ENCODE assay signal across 32 mouse cellular contexts in genomic region chr11:45639236-45639635, GRCm38 (mm10).
DNase-seq lines count a peak whose midpoint lies in the region; ATAC-seq and TF ChIP-seq lines count a peak whose summit lies in the region.
"Had no signal": no experiment of that assay in that cellular context is flagged by ENCODE, and none has a peak within 500 bp of the region (broad histone marks: within the 10 kb centered on the region; RNA-seq: fewer than 3 reads in every experiment).

No protein-coding gene starts in this region.

- no peaks in the 10 kb centered on the region for H3K27me3 ChIP-seq in liver, postnatal 0 days (ENCODE audit: insufficient read depth, low read length)
- no peaks in the 10 kb centered on the region for H3K27me3 ChIP-seq in thymus, adult 2 months (ENCODE audit: control insufficient read depth, insufficient read depth, low read length)
- H3K27me3 ChIP-seq in stomach, postnatal 0 days (ENCODE audit: control insufficient read depth, insufficient read depth, low read length): no peaks in the 10 kb centered on the region
- H3K27me3 ChIP-seq: forebrain, embryonic 13.5 days; heart, embryonic 12.5 days; hindbrain, embryonic 15.5 days; limb, embryonic 15.5 days; neural tube, embryonic 15.5 days; stomach, embryonic 15.5 days had no signal

- 59% methylated on average over 6 of the region's 6 CpGs for WGBS in liver, postnatal 0 days (ENCODE audit: insufficient replicate concordance)
- WGBS in thymus, adult 2 months: 87% methylated on average over 6 of the region's 6 CpGs
- 53% methylated on average over 6 of the region's 6 CpGs for WGBS in stomach, postnatal 0 days

- DNase-seq in frontal cortex, postnatal 10 days (ENCODE audit: low spot score in 2 of 2): no peak
- no peak for DNase-seq in liver, postnatal 0 days
- no peak for DNase-seq in liver
- peak; percentile 11 for DNase-seq in thymus, postnatal 4 days
- no peak for DNase-seq in thymus, adult 2 months
- no peak for DNase-seq in stomach, postnatal 0 days (ENCODE audit: low spot score)
- no peak for DNase-seq in cerebellum, adult 9-11 months
- DNase-seq: adrenal gland, postnatal 36 days; cerebellum, adult 8-10 months; cerebellum, postnatal 36 days; gastrocnemius, postnatal 25 days; heart, adult 18-20 months; kidney, adult 2 months; kidney, postnatal 4 days; layer of hippocampus, postnatal 36 days; left cerebral cortex, postnatal 4 days; lung, postnatal 10 days; retina, postnatal 1 day; right cerebral cortex, postnatal 14 days; thymus, postnatal 25 days had no signal

- no peak overlapping the region for H3K4me2 ChIP-seq in liver, postnatal 0 days (ENCODE audit: low read depth, low read length)
- H3K4me2 ChIP-seq in stomach, postnatal 0 days (replicated peaks; ENCODE audit: low read depth): no peak overlapping the region
- H3K4me2 ChIP-seq: forebrain, embryonic 13.5 days; heart, embryonic 12.5 days; hindbrain, embryonic 15.5 days; limb, embryonic 15.5 days; neural tube, embryonic 15.5 days; stomach, embryonic 15.5 days had no signal

- no peak for TF ChIP-seq EP300 in liver, postnatal 0 days (IDR thresholded peaks at IDR 0.05; ENCODE audit: low read depth)
- TF ChIP-seq EP300 in stomach, postnatal 0 days (optimal IDR thresholded peaks at IDR 0.05): no peak

- H3K9ac ChIP-seq in liver, postnatal 0 days (replicated peaks): no peak overlapping the region
- no peak overlapping the region for H3K9ac ChIP-seq in stomach, postnatal 0 days (ENCODE audit: low read length)
- H3K9ac ChIP-seq: forebrain, embryonic 13.5 days; heart, embryonic 12.5 days; hindbrain, embryonic 15.5 days; limb, embryonic 15.5 days; neural tube, embryonic 15.5 days; stomach, embryonic 15.5 days had no signal

- H3K36me3 ChIP-seq in liver, postnatal 0 days (replicated peaks; ENCODE audit: insufficient read depth, low read length): no peaks in the 10 kb centered on the region
- H3K36me3 ChIP-seq in thymus, adult 2 months (ENCODE audit: control insufficient read depth, insufficient read depth, low read length): no peaks in the 10 kb centered on the region
- H3K36me3 ChIP-seq in stomach, postnatal 0 days (ENCODE audit: control insufficient read depth, insufficient read depth, low read length): no peaks in the 10 kb centered on the region
- H3K36me3 ChIP-seq: heart, embryonic 12.5 days; hindbrain, embryonic 10.5 days; hindbrain, embryonic 15.5 days; limb, embryonic 15.5 days; neural tube, embryonic 15.5 days; stomach, embryonic 15.5 days had no signal

- no peak overlapping the region for H3K27ac ChIP-seq in liver, postnatal 0 days (ENCODE audit: low read depth)
- H3K27ac ChIP-seq in thymus, adult 2 months (ENCODE audit: control insufficient read depth, insufficient read depth, low read length): no peak overlapping the region
- H3K27ac ChIP-seq in stomach, postnatal 0 days (replicated peaks): no peak overlapping the region
- H3K27ac ChIP-seq: forebrain, embryonic 13.5 days; hindbrain, embryonic 10.5 days; hindbrain, embryonic 15.5 days; kidney, postnatal 0 days; limb, embryonic 15.5 days; macrophage; neural tube, embryonic 15.5 days; stomach, embryonic 15.5 days had no signal

- 0 out of 2 replicates have a peak, but pooled peaks have one; percentile 23 for ATAC-seq in frontal cortex, adult (ENCODE audit: low TSS enrichment)
- ATAC-seq in liver, postnatal 0 days: no peak
- no peak for ATAC-seq in stomach, postnatal 0 days (ENCODE audit: low FRiP score, low TSS enrichment)
- ATAC-seq: forebrain, embryonic 13.5 days; inflammation-experienced regulatory T-cells, adult 6 months had no signal

- H3K9me3 ChIP-seq in liver, postnatal 0 days (ENCODE audit: low read length): no peaks in the 10 kb centered on the region
- no peaks in the 10 kb centered on the region for H3K9me3 ChIP-seq in stomach, postnatal 0 days (ENCODE audit: control insufficient read depth, low read length)
- H3K9me3 ChIP-seq: forebrain, embryonic 13.5 days; hindbrain, embryonic 10.5 days; hindbrain, embryonic 15.5 days; limb, embryonic 15.5 days; neural tube, embryonic 15.5 days; stomach, embryonic 15.5 days had no signal

- no peak for TF ChIP-seq POLR2A in thymus, adult 2 months (IDR thresholded peaks at IDR 0.05; ENCODE audit: control insufficient read depth, extremely low read depth, insufficient read depth, low read length, poor library complexity)

- H3K4me3 ChIP-seq in liver, postnatal 0 days (ENCODE audit: low read depth, low read length): no peak overlapping the region
- H3K4me3 ChIP-seq in thymus, adult 2 months (ENCODE audit: control insufficient read depth, insufficient read depth, low read length): no peak overlapping the region
- H3K4me3 ChIP-seq in stomach, postnatal 0 days (ENCODE audit: low read depth, low read length): no peak overlapping the region
- H3K4me3 ChIP-seq: erythroblast, embryonic 14.5 days; forebrain, embryonic 13.5 days; heart, embryonic 12.5 days; hindbrain, embryonic 10.5 days; hindbrain, embryonic 15.5 days; limb, embryonic 15.5 days; neural tube, embryonic 15.5 days; stomach, embryonic 15.5 days had no signal

- peak; percentile 34 for TF ChIP-seq CTCF in liver, postnatal 0 days (IDR thresholded peaks at IDR 0.05; ENCODE audit: low read depth)
- TF ChIP-seq CTCF in thymus, adult 2 months (IDR thresholded peaks at IDR 0.05; ENCODE audit: borderline replicate concordance, control insufficient read depth, extremely low read depth, insufficient read depth, low read length, poor library complexity): no peak
- TF ChIP-seq CTCF in stomach, postnatal 0 days (IDR thresholded peaks at IDR 0.05; ENCODE audit: low read depth): peak; percentile 21; the same call in 1 of the 2 replicates

- H3K4me1 ChIP-seq in liver, postnatal 0 days (ENCODE audit: insufficient read depth): no peaks in the 10 kb centered on the region
- no peaks in the 10 kb centered on the region for H3K4me1 ChIP-seq in thymus, adult 2 months (replicated peaks; ENCODE audit: control insufficient read depth, insufficient read depth, low read length)
- no peaks in the 10 kb centered on the region for H3K4me1 ChIP-seq in stomach, postnatal 0 days (replicated peaks; ENCODE audit: control insufficient read depth, insufficient read depth)
- H3K4me1 ChIP-seq: heart, embryonic 12.5 days; hindbrain, embryonic 10.5 days; hindbrain, embryonic 15.5 days; limb, embryonic 15.5 days; stomach, embryonic 15.5 days had no signal
